Mouse (Mus musculus) kidney, adult 18-20 months (tissue): ENCODE measurements around the gene Sgms1.

Experiments
- DNase-seq: peaks from one replicate; pipeline ENCODE4 v3.0.0; 2021

The Sgms1 gene

GRCm38 (mm10) chr19:32202131-32203114 is 187.1 kb downstream of the Sgms1 start:
- peak; percentile 64 for DNase-seq

GRCm38 (mm10) chr19:32199861-32200574 is 189.5 kb downstream of the Sgms1 start:
- peak; percentile 27 for DNase-seq

DNA sequence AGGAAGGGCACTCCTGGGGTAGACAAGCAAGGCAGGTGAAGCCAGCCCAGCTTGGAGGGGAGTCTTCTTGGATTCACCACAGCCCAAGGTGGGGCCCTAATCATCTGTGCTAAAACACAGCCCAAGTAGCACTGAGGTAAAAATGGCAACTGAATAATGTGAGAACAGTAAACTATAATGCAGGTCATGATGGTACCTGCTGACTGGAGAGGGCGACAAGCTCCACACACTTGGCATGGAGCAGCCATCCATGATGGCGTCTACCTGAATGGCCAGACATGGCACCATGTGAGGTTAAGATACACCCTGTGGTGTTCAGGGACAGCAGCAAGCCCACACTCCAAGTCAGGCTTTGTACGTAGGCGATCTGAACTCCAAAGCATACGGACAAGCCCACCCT is 190.4 kb downstream of the Sgms1 start:
- no peak for DNase-seq

DNA sequence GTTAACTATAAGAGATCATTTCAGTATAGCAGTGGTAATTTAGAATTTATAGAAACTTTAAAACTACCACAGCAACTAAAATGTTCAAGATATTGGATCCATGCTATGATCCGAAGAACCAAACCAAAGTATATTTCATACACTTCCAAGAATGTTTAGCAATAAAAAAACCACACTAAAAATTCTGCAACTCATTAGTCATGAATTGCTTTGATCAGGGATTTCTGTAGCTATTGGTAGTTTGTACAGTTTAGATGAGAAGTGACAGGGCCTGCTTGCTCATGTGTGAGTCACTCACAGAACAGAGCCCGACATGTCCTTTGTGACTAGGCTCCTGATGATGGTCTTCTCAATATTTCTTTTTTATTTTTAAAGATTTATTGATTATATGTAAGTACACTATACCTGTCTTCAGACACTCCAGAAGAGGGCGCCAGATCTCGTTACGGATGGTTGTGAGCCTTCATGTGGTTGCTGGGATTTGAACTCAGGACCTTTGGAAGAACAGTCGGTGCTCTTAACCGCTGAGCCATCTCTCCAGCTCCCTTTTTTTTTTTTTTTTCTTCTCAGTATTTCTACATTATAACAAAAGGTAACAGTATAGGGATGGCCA is 190.9 kb downstream of the Sgms1 start:
- no peak for DNase-seq

- no peak for DNase-seq
Measured at GRCm38 (mm10) chr19:32196976-32197819, 192.3 kb downstream of the Sgms1 start.

DNA sequence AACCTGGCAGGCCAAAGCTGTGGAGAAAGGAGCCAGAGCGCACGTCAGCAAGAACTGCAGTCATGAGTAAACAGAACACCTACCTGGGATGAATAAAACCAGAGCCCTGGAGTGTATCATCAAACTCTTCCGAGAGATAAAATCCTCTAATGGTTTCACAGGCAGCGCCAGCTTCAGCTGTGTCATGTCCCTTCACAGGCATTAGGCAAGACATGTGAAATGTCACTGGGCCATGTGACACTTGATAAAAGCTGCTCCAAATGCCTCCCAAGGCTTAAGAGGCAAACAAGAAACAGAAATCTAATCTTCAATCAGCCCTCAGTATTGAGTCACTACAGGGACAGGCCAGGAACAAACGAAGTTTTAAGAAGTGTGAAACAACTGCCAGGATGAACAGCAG is 193.3 kb downstream of the Sgms1 start:
- DNase-seq: no peak

- no peak for DNase-seq
Measured at GRCm38 (mm10) chr19:32194863-32195262, 194.7 kb downstream of the Sgms1 start.

DNA sequence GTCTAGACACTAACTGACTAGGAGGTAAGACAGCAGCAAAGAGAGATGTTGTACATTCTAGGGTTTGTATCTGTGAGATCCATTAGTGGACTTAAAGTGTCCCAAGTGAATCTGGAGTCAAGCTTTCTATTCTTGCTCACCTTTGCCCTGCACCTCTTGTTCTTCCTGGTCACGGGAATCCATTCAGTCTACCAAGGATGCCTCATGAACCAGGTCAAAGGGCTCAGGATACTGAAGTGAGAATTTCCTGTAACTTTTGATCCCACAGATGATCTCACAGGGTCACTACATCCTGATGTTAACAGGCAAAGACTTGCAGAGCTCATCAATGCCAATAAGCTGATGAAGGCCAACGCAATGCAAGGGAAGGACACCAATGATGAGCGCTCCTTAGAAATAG is 195.4 kb downstream of the Sgms1 start:
- DNase-seq: no peak

- DNase-seq: no peak
Measured at GRCm38 (mm10) chr19:32191596-32191995, 197.9 kb downstream of the Sgms1 start.

DNA sequence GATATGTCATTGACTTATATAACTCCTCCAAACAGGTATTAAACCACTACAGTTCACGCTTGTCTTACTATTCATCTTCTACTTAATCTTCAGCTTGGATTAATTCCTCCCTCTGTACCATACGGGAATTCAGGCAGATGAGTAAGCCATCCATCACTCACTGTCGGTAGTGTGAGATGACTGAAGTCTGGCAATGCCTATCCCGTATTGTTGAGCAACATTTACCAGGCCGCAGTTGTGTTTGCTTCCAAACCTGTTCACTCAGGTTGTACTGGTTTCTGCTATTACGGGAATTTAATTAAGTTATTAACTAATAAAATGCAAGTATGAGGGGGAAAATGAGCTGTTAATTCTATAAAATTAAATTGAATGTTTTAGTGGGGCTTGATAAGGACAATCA is 199.6 kb downstream of the Sgms1 start:
- DNase-seq: no peak

DNA sequence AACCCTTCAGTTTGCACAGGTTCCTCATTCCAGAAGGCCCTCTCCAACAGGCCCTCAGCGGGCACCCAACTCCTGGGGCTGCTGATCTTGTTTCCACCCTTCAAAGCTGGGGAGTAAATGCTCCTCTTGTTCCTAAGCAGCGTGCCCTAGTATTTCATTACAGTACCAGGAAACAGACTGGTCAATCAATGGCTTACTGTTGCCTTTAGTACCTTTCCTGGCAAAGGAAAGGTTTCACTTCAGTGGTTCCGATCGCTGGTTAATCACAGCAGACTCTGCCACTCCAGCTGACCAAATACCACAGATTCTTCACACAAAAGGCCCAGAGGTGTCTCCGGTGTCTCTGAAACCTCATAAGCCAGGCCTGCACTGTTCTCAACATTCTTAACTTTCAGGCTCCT is 200.5 kb downstream of the Sgms1 start:
- peak; percentile 53 for DNase-seq

- DNase-seq: peak; percentile 56
Measured at GRCm38 (mm10) chr19:32186594-32187092, 202.9 kb downstream of the Sgms1 start.

DNA sequence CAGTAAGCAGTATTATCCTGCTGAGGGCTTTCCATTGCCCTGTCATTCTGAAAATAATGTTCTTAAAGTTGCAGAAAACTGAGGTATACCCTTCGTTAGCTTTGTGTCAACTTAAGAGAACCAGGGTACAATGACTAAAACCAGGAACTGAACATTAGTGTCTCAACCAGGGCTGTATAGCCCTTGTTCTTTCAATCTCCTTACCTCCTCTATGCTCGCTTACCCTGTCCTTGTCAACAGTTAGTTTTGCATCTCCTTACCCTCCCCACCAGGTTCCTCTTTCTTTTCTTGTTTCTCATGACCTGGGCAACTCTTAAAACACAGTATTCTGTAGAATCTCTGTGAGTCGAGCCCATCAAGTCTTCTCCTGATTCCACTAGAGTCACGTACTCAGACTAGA is 206.5 kb downstream of the Sgms1 start:
- no peak for DNase-seq

DNA sequence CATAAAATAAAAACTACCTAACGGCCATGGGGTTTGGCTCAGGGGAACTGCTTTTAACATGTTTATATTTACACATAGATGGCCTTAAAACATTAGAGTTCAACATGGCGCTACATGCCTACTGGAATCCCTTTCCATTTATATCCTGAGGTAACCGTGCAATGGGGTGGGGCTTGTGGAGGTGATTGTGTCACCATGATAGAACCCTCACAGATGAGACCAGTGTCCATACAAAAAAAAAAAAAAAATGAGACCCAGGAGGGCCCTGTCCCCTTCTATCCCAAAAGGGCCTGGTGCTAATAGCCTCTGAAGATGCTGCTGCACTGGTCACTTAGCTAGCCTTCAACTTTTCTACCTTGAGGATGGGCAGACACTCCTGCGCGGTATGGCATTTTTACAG is 207.0 kb downstream of the Sgms1 start:
- DNase-seq: peak; percentile 8

DNA sequence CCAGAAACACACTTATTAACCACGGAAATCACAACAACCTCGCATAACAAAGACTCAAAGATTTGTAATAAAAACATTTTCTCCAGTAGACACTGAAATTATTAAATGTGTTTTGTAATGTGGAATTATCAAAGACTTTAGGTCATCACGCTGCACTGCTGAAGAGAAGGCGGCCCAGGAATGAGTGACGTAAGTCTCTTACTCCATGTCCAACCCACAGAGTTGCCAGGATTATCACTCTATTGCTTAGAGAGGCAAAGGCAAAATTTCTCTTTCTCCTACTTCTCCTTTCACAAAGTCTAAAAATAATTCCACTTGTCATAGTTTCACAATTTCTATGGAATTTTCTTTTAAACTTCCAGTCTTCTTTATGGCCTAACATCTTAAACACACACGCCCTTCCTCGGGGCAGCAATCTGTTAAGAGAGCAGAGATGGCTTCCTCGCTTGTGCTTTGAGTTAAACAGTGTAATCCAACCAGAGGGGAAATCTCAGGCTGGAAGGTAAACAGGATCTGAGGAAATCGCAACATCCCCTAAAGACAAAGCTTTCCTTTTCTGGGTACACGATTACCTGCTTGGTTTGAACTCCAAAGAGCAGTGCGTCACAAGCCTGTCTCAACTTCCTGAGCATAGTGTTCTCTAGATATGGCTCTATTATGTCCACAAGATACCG is 207.7 kb downstream of the Sgms1 start:
- DNase-seq: peak; percentile 25

GRCm38 (mm10) chr19:32180756-32181674 is 208.5 kb downstream of the Sgms1 start:
- DNase-seq: peak; percentile 76

GRCm38 (mm10) chr19:32179978-32180413 is 209.5 kb downstream of the Sgms1 start:
- peak; percentile 75 for DNase-seq

GRCm38 (mm10) chr19:32179514-32179913 is 210.0 kb downstream of the Sgms1 start:
- DNase-seq: no peak

GRCm38 (mm10) chr19:32178161-32178560 is 211.4 kb downstream of the Sgms1 start:
- DNase-seq: no peak

DNA sequence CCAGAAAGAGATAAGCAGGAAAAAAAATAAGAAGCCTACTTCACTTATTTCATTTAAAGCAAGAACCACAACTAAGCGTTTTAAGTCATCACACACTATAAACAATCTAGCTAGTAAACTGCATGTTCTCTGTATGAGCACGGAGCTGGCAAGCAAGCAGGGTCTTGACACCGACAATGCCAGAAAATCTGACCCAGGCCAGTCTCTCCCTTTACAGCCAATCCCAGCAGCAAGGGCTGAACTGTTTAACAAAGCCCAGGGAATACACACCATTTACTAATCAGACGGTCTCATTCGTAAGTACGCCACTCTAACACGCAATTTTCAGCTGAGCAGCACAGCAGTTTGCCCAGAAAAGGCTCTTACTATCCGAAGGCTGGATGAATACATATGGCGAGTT is 213.1 kb downstream of the Sgms1 start:
- DNase-seq: no peak

DNA sequence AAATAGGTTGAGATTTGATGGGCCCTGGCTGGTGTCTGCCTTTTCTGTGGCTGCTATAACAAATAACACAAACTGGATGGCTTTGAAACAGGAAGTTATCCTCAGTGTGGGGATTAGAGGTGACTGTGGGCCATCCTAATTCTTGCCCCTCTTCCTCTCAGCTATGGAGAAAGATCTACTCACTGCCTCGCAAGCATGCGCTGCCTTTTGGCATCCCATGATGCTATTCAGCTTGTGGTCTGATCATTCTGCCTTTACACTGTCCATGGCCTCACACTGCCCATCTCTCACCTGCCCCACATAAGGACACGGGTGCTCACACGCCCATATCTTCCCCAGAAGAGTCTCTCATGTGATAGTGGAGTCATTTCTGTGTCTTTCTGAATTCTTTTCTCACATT is 213.5 kb downstream of the Sgms1 start:
- DNase-seq: no peak
